Mouse (Mus musculus) limb, embryonic 12.5 days (tissue): ENCODE data around the gene P2ry14. TPM values are rescaled to one million over a fixed set of nuclear protein-coding genes. Genes with fewer than 3 reads are reported as not detected.
A peak's percentile ranks its signal among the peaks of the same experiment; 100 is the strongest.

ENCODE experiments used
- ATAC-seq: fragments of 200-750 bp; cut with Nextera tagmentation; 2 replicates; pipeline ENCODE4 v1.8.0; 2017; ENCODE audit warnings: low read depth, moderate TSS enrichment; ENCODE audit not compliant: insufficient number of reproducible peaks, insufficient read depth, low FRiP score, low TSS enrichment
- H3K27ac ChIP-seq: fragments of 300-500 bp; sonication (generic); 2 replicates; pipeline ENCODE4 v1.5.1; 2016; ENCODE audit warnings: mild to moderate bottlenecking, moderate library complexity
- H3K27me3 ChIP-seq: fragments of 300-500 bp; sonication (generic); 2 replicates; pipeline ENCODE4 v1.6.1; 2016; ENCODE audit warnings: mild to moderate bottlenecking, moderate library complexity
- H3K36me3 ChIP-seq: fragments of 300-500 bp; sonication (generic); 2 replicates; pipeline ENCODE4 v1.6.1; 2016; ENCODE audit warnings: mild to moderate bottlenecking, moderate library complexity
- H3K4me1 ChIP-seq: fragments of 300-500 bp; sonication (generic); replicated peaks from 2 replicates; pipeline ENCODE4 v1.6.1; 2016
- H3K4me2 ChIP-seq: fragments of 300-500 bp; sonication (generic); 2 replicates; pipeline ENCODE4 v1.6.1; 2016; ENCODE audit warnings: mild to moderate bottlenecking, moderate library complexity
- H3K4me3 ChIP-seq: fragments of 300-500 bp; sonication (generic); replicated peaks from 2 replicates; pipeline ENCODE4 v1.5.1; 2016; ENCODE audit warnings: mild to moderate bottlenecking
- H3K9ac ChIP-seq: fragments of 300-500 bp; sonication (generic); replicated peaks from 2 replicates; pipeline ENCODE4 v1.6.1; 2016; ENCODE audit warnings: mild to moderate bottlenecking, moderate library complexity
- H3K9me3 ChIP-seq: fragments of 300-500 bp; sonication (generic); 2 replicates; pipeline ENCODE4 v1.6.1; 2016; ENCODE audit warnings: mild to moderate bottlenecking, moderate library complexity
- WGBS: fragments of 180-500 bp; shearing (Covaris S2); methylation state at CpG from one replicate; pipeline ENCODE4 v1.1.7; 2016; 5-methylcytosine and 5-hydroxymethylcytosine counted together
- polyA plus RNA-seq: library from polyadenylated mRNA; unstranded; fragments of >200 nt; fragmentation: Nextera tagmentation; extraction: Ambion mirVana; gene quantifications from 2 replicates; pipeline ENCODE4 v1.2.1, GENCODE M21; 2016

Gene P2ry14
- polyA plus RNA-seq, result 1.3 TPM in 2 replicates

DNA sequence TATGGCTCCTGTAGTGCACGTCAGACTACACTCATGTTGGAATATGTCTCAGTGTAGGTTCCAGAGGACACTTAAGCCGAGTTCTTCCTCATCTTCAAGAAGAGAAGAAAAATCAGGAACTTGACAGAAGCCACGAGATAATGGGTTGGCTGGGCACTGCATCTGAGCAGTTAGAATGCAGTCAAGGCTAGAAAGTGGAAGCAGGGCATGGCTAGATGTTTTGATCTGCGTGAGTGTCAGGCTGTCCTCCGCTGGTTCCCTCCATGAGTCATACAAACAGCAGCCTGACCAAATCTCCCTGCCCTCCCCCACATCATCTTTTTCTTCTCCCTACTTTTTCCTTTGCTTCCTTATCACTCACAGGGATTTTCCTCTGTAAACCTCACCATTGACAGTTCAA is at the start of gene P2ry14:
Gene P2ry14 (minus strand): TSS at position 195 of the 400 bp plus-strand sequence.
- Histone ChIP-seq H3K4me3 (no peak within 1 kb of the TSS), H3K36me3 (no peaks in the 10 kb centered on the region), H3K9me3 (no peaks in the 10 kb centered on the region), H3K9ac (no peak within 1 kb of the TSS), H3K27ac (no peak within 1 kb of the TSS), H3K27me3 (no peaks in the 10 kb centered on the region), H3K4me2 (no peak within 1 kb of the TSS), H3K4me1 (no peaks in the 10 kb centered on the region)
- WGBS, result 82% methylated on average over 5 of the region's 5 CpGs
- ATAC-seq, result no peak

DNA sequence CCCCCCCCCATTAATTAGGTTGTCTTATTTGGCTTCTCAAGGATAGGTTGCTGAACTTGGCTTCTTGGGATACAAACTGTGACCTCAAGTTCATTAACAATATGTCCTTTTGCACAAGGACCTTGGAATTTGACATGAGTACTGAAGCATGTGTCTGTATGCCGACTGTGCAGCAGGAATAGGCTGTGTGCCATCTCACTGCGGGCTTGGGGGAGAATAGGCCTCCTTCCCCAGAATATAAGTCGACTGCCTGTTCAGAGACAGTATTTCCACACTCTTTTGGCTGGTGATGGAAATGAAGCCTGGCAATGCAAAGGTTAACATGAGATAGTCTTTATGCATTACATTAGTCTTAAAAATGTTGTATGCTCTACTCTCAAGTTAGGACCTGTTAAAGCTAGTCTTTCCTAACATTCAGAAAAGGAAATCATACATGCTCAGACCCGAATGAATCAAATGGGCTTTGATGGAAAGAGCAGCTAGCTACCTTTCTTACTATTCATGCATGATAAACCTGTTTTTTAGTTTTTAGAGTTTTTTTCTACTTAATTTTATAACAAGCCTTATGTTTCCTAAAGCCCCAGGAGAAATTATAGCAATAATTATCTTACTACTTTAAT is 44.0 kb upstream of the P2ry14 start:
- WGBS, result 84% methylated on average over 4 of the region's 4 CpGs
- Histone ChIP-seq H3K27ac (no peak overlapping the region), H3K27me3 (no peaks in the 10 kb centered on the region), H3K9me3 (no peaks in the 10 kb centered on the region), H3K4me2 (no peak overlapping the region), H3K4me3 (no peak overlapping the region), H3K36me3 (no peaks in the 10 kb centered on the region), H3K4me1 (no peaks in the 10 kb centered on the region), H3K9ac (no peak overlapping the region)
- no peak for ATAC-seq

GRCm38 (mm10) chr3:59194938-59195337 is 41.5 kb upstream of the P2ry14 start, which contains the start of gene Gpr87:
Gene Gpr87, minus strand, starts transcription at chr3:59195104.
- no peak for ATAC-seq
- no peak within 1 kb of the TSS for H3K4me2 ChIP-seq
- H3K4me3 ChIP-seq, result no peak within 1 kb of the TSS
- 83% methylated on average over 7 of the region's 7 CpGs for WGBS
- no peak within 1 kb of the TSS for H3K9ac ChIP-seq
- H3K9me3 ChIP-seq, result no peaks in the 10 kb centered on the region
- no peaks in the 10 kb centered on the region for H3K36me3 ChIP-seq
- H3K4me1 ChIP-seq, result no peaks in the 10 kb centered on the region
- H3K27me3 ChIP-seq, result no peaks in the 10 kb centered on the region
- H3K27ac ChIP-seq, result no peak within 1 kb of the TSS

- no peak overlapping the region for H3K4me2 ChIP-seq
- WGBS, result 91% methylated on average over 7 of the region's 7 CpGs
- no peak overlapping the region for H3K27ac ChIP-seq
- H3K27me3 ChIP-seq, result no peaks in the 10 kb centered on the region
- no peaks in the 10 kb centered on the region for H3K4me1 ChIP-seq
- H3K9ac ChIP-seq, result no peak overlapping the region
- H3K4me3 ChIP-seq, result no peak overlapping the region
- no peak for ATAC-seq
- no peaks in the 10 kb centered on the region for H3K36me3 ChIP-seq
- no peaks in the 10 kb centered on the region for H3K9me3 ChIP-seq
Measured at GRCm38 (mm10) chr3:59194099-59194498, 40.7 kb upstream of the P2ry14 start.

DNA sequence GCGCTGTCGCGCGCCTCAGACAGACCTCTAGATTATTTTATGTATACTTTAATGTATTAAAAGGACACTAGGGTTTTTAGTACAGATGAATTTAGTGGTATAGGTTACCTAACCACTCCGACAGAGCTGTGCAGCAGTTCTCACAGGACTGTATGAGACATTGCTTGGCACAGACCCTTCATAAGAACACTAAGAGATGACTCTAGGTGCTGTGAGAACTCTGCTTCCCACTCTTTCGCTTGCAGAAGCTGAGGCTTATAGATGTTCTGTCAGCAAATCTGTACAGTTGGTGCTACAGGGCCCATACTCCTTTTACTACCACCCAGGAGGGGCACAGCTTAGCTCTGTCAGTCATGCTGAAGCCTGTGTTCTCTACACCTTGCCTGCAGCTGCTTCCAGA is 38.3 kb upstream of the P2ry14 start:
- H3K9ac ChIP-seq, result no peak overlapping the region
- H3K4me2 ChIP-seq, result no peak overlapping the region
- no peak overlapping the region for H3K27ac ChIP-seq
- no peaks in the 10 kb centered on the region for H3K4me1 ChIP-seq
- no peaks in the 10 kb centered on the region for H3K27me3 ChIP-seq
- H3K9me3 ChIP-seq, result no peaks in the 10 kb centered on the region
- ATAC-seq, result no peak
- H3K4me3 ChIP-seq, result no peak overlapping the region
- H3K36me3 ChIP-seq, result no peaks in the 10 kb centered on the region
- WGBS, result 93% methylated on average over 6 of the region's 6 CpGs

- H3K4me2 ChIP-seq, result no peak overlapping the region
- H3K4me1 ChIP-seq, result no peaks in the 10 kb centered on the region
- no peaks in the 10 kb centered on the region for H3K27me3 ChIP-seq
- H3K27ac ChIP-seq, result no peak overlapping the region
- 82% methylated on average over 4 of the region's 4 CpGs for WGBS
- no peak overlapping the region for H3K9ac ChIP-seq
- H3K4me3 ChIP-seq, result no peak overlapping the region
- no peaks in the 10 kb centered on the region for H3K36me3 ChIP-seq
- H3K9me3 ChIP-seq, result no peaks in the 10 kb centered on the region
- no peak for ATAC-seq
Measured at GRCm38 (mm10) chr3:59187336-59187735, 33.9 kb upstream of the P2ry14 start.

DNA sequence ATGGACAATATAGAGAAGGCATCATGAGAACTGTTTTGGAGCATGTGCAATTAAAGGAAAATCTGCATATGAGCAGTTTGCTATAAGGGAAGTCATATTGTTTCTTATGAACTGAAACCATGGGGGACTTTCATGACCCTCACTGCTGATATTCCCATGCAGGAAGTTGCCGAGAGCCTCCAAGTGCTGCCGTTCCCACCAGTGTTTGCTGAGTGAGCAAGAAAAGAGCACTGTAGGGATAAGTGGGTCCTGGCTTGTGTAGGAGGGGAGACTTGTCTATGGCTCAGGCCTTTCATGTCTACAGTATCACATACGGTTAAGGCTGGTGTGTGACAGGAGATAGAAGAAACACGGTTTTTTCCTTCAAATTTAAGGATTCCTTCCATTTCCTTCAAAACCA is 32.2 kb upstream of the P2ry14 start:
- no peak overlapping the region for H3K9ac ChIP-seq
- H3K4me1 ChIP-seq, result no peaks in the 10 kb centered on the region
- no peak overlapping the region for H3K27ac ChIP-seq
- WGBS, result 87% methylated on average over 4 of the region's 4 CpGs
- no peaks in the 10 kb centered on the region for H3K36me3 ChIP-seq
- H3K9me3 ChIP-seq, result no peaks in the 10 kb centered on the region
- H3K27me3 ChIP-seq, result no peaks in the 10 kb centered on the region
- no peak overlapping the region for H3K4me2 ChIP-seq
- no peak for ATAC-seq
- H3K4me3 ChIP-seq, result no peak overlapping the region

GRCm38 (mm10) chr3:59182129-59182528 is 28.7 kb upstream of the P2ry14 start:
- Histone ChIP-seq H3K27ac (no peak overlapping the region), H3K4me2 (no peak overlapping the region), H3K9me3 (no peaks in the 10 kb centered on the region), H3K4me3 (no peak overlapping the region), H3K27me3 (no peaks in the 10 kb centered on the region), H3K4me1 (no peaks in the 10 kb centered on the region), H3K9ac (no peak overlapping the region), H3K36me3 (no peaks in the 10 kb centered on the region)
- ATAC-seq, result no peak

- ATAC-seq, result no peak
- Histone ChIP-seq H3K4me1 (no peaks in the 10 kb centered on the region), H3K9ac (no peak overlapping the region), H3K36me3 (no peaks in the 10 kb centered on the region), H3K9me3 (no peaks in the 10 kb centered on the region), H3K4me3 (no peak overlapping the region), H3K27ac (no peak overlapping the region), H3K4me2 (no peak overlapping the region), H3K27me3 (no peaks in the 10 kb centered on the region)
- 69% methylated on average over 5 of the region's 5 CpGs for WGBS
Measured at GRCm38 (mm10) chr3:59181134-59181533, 27.7 kb upstream of the P2ry14 start.

GRCm38 (mm10) chr3:59176871-59177270 is 23.5 kb upstream of the P2ry14 start:
- WGBS, result 78% methylated on average over 5 of the region's 5 CpGs
- no peaks in the 10 kb centered on the region for H3K27me3 ChIP-seq

GRCm38 (mm10) chr3:59175234-59175633 is 21.8 kb upstream of the P2ry14 start:
- Histone ChIP-seq H3K27ac (no peak overlapping the region), H3K27me3 (no peaks in the 10 kb centered on the region), H3K9me3 (no peaks in the 10 kb centered on the region), H3K4me3 (no peak overlapping the region), H3K4me2 (no peak overlapping the region), H3K36me3 (no peaks in the 10 kb centered on the region), H3K4me1 (no peaks in the 10 kb centered on the region), H3K9ac (no peak overlapping the region)
- 25% methylated on average over 5 of the region's 5 CpGs for WGBS
- ATAC-seq, result peak; percentile 71; the same call in 1 of the 2 replicates

More at GRCm38 (mm10) chr3:59176871-59177270, 23.5 kb upstream of the P2ry14 start:
- no peak for ATAC-seq
- Histone ChIP-seq H3K36me3 (no peaks in the 10 kb centered on the region), H3K4me2 (no peak overlapping the region), H3K4me3 (no peak overlapping the region), H3K27ac (no peak overlapping the region), H3K9ac (no peak overlapping the region), H3K4me1 (no peaks in the 10 kb centered on the region), H3K9me3 (no peaks in the 10 kb centered on the region)
